Mouse (Mus musculus): ENCODE results near the gene Ccdc194. TPM values are rescaled to one million over a fixed set of nuclear protein-coding genes. Genes with fewer than 3 reads are reported as not detected.

Gene Ccdc194
- total RNA-seq, 2 experiments from 2014 or later: not detected

- no peak for DNase-seq (ENCODE audit: low spot score in 2 of 2)
Observed at GRCm38 (mm10) chr8:71554644-71555043, 29.1 kb upstream of the Ccdc194 start.

GRCm38 (mm10) chr8:71554001-71554400 lies 28.5 kb upstream of the Ccdc194 start:
- no peak for DNase-seq (ENCODE audit: low spot score in 2 of 2)

- no peak for DNase-seq (ENCODE audit: low spot score in 2 of 2)
Observed at GRCm38 (mm10) chr8:71552770-71553169, 27.3 kb upstream of the Ccdc194 start.

- no peak for DNase-seq (ENCODE audit: low spot score in 2 of 2)
Observed at GRCm38 (mm10) chr8:71550754-71551153, 25.2 kb upstream of the Ccdc194 start.

- no peak for DNase-seq (ENCODE audit: low spot score in 2 of 2)
Observed at GRCm38 (mm10) chr8:71547590-71547989, 22.1 kb upstream of the Ccdc194 start.

GRCm38 (mm10) chr8:71545053-71545452 lies 19.5 kb upstream of the Ccdc194 start:
- no peak for DNase-seq (ENCODE audit: low spot score in 2 of 2)

GRCm38 (mm10) chr8:71543755-71544154 lies 18.2 kb upstream of the Ccdc194 start:
- DNase-seq (ENCODE audit: low spot score in 2 of 2): no peak

- DNase-seq (ENCODE audit: low spot score in 2 of 2): peak; percentile 96 to 97
Observed at GRCm38 (mm10) chr8:71542632-71543343, 17.3 kb upstream of the Ccdc194 start, which contains the start of gene Mvb12a. Gene Mvb12a (plus strand): TSS chr8:71542922.

GRCm38 (mm10) chr8:71537028-71537867 lies 11.7 kb upstream of the Ccdc194 start, which contains the start of gene Bst2:
Gene Bst2 (minus strand): TSS chr8:71537456.
- peak; percentile 25 to 26 for DNase-seq (ENCODE audit: low spot score in 2 of 2)

- peak in 1 of 2 experiments; percentile 25 for DNase-seq (ENCODE audit: low spot score in 2 of 2)
Observed at GRCm38 (mm10) chr8:71535663-71536062, 10.2 kb upstream of the Ccdc194 start.

- DNase-seq (ENCODE audit: low spot score in 2 of 2): no peak
Observed at GRCm38 (mm10) chr8:71534263-71534810, 8.8 kb upstream of the Ccdc194 start.

- DNase-seq (ENCODE audit: low spot score in 2 of 2): peak; percentile 30 to 36
Observed at GRCm38 (mm10) chr8:71530735-71531467, 5.4 kb upstream of the Ccdc194 start.

- no peak for DNase-seq (ENCODE audit: low spot score in 2 of 2)
Observed at GRCm38 (mm10) chr8:71528362-71529073, 3.0 kb upstream of the Ccdc194 start.

- DNase-seq (ENCODE audit: low spot score in 2 of 2): no peak
Observed at GRCm38 (mm10) chr8:71527162-71527870, 1.8 kb upstream of the Ccdc194 start.

- no peak for DNase-seq (ENCODE audit: low spot score in 2 of 2)
Observed at GRCm38 (mm10) chr8:71526272-71526671, 761 bp upstream of the Ccdc194 start.

GRCm38 (mm10) chr8:71521634-71522033 lies 3.9 kb downstream of the Ccdc194 start:
- DNase-seq (ENCODE audit: low spot score in 2 of 2): peak; percentile 92 to 96

- peak in 1 of 2 experiments; percentile 57 for DNase-seq (ENCODE audit: low spot score in 2 of 2)
Observed at GRCm38 (mm10) chr8:71519037-71519825, 6.3 kb downstream of the Ccdc194 start.

GRCm38 (mm10) chr8:71516786-71517185 lies 8.7 kb downstream of the Ccdc194 start:
- no peak for DNase-seq (ENCODE audit: low spot score in 2 of 2)

GRCm38 (mm10) chr8:71515043-71515442 lies 10.5 kb downstream of the Ccdc194 start:
- no peak for DNase-seq (ENCODE audit: low spot score in 2 of 2)
